Mouse (Mus musculus) mesoderm, embryonic 11.5 days (tissue): ENCODE results near the gene Bbs12.

Experiments used
- DNase-seq: peaks from one replicate; pipeline ENCODE4 v3.0.0-alpha.2; 2012; ENCODE audit warnings: low read depth, low spot score

Gene Bbs12

GRCm38 (mm10) chr3:37312370-37312941, at the start of gene Bbs12, which contains the start of gene Cetn4:
Bbs12 (plus strand) TSS chr3:37312554.
Cetn4 (minus strand) TSS chr3:37312708.
- DNase-seq: peak; percentile 97

- no peak for DNase-seq
Measured at GRCm38 (mm10) chr3:37268338-37268737, 44.0 kb upstream of the Bbs12 start.

- no peak for DNase-seq
Measured at GRCm38 (mm10) chr3:37269926-37270325, 42.4 kb upstream of the Bbs12 start.

- DNase-seq: peak; percentile 47
Measured at GRCm38 (mm10) chr3:37271209-37271608, 41.1 kb upstream of the Bbs12 start.

GRCm38 (mm10) chr3:37273092-37273491, 39.3 kb upstream of the Bbs12 start:
- no peak for DNase-seq

GRCm38 (mm10) chr3:37274661-37275060, 37.7 kb upstream of the Bbs12 start:
- DNase-seq: no peak

GRCm38 (mm10) chr3:37280221-37280620, 32.1 kb upstream of the Bbs12 start:
- no peak for DNase-seq

GRCm38 (mm10) chr3:37280871-37281270, 31.5 kb upstream of the Bbs12 start:
- no peak for DNase-seq

- DNase-seq: no peak
Measured at GRCm38 (mm10) chr3:37282299-37282922, 29.9 kb upstream of the Bbs12 start.

- no peak for DNase-seq
Measured at GRCm38 (mm10) chr3:37283234-37283633, 29.1 kb upstream of the Bbs12 start.

- DNase-seq: no peak
Measured at GRCm38 (mm10) chr3:37289237-37289636, 23.1 kb upstream of the Bbs12 start.

GRCm38 (mm10) chr3:37290881-37291541, 21.3 kb upstream of the Bbs12 start:
- no peak for DNase-seq

- DNase-seq: no peak
Measured at GRCm38 (mm10) chr3:37291929-37292328, 20.4 kb upstream of the Bbs12 start.

GRCm38 (mm10) chr3:37292654-37293053, 19.7 kb upstream of the Bbs12 start:
- DNase-seq: no peak

GRCm38 (mm10) chr3:37299470-37299869, 12.9 kb upstream of the Bbs12 start:
- no peak for DNase-seq

GRCm38 (mm10) chr3:37302685-37303084, 9.7 kb upstream of the Bbs12 start:
- DNase-seq: peak; percentile 65

- no peak for DNase-seq
Measured at GRCm38 (mm10) chr3:37303392-37304139, 8.8 kb upstream of the Bbs12 start.

- no peak for DNase-seq
Measured at GRCm38 (mm10) chr3:37311897-37312369, 421 bp upstream of the Bbs12 start.

GRCm38 (mm10) chr3:37313371-37313770, 1.0 kb downstream of the Bbs12 start:
- no peak for DNase-seq

- no peak for DNase-seq
Measured at GRCm38 (mm10) chr3:37316233-37316632, 3.9 kb downstream of the Bbs12 start.

- no peak for DNase-seq
Measured at GRCm38 (mm10) chr3:37324310-37324709, 12.0 kb downstream of the Bbs12 start.
